Mouse (Mus musculus): Measurements from ENCODE around the gene Slc1a3.

Slc1a3 gene

GRCm38 (mm10) chr15:8659483-8659971, 51.0 kb downstream of the Slc1a3 start:
- DNase-seq (ENCODE audit: low spot score in 2 of 2) = no peak

- no peak for DNase-seq (ENCODE audit: low spot score in 2 of 2)
These were observed 52.2 kb downstream of the Slc1a3 start for GRCm38 (mm10) chr15:8658086-8658980.

- no peak for DNase-seq (ENCODE audit: low spot score in 2 of 2)
These were observed 55.3 kb downstream of the Slc1a3 start for GRCm38 (mm10) chr15:8655251-8655650.

GRCm38 (mm10) chr15:8652637-8653036, 57.9 kb downstream of the Slc1a3 start:
- no peak for DNase-seq (ENCODE audit: low spot score in 2 of 2)

GRCm38 (mm10) chr15:8643997-8644692, 66.4 kb downstream of the Slc1a3 start:
- DNase-seq (ENCODE audit: low spot score in 2 of 2) = no peak

- DNase-seq (ENCODE audit: low spot score in 2 of 2) = no peak
These were observed 70.7 kb downstream of the Slc1a3 start for GRCm38 (mm10) chr15:8639856-8640255.

GRCm38 (mm10) chr15:8638568-8639325, 71.8 kb downstream of the Slc1a3 start:
- DNase-seq (ENCODE audit: low spot score in 2 of 2) = no peak

GRCm38 (mm10) chr15:8637283-8637682, 73.3 kb downstream of the Slc1a3 start:
- no peak for DNase-seq (ENCODE audit: low spot score in 2 of 2)

GRCm38 (mm10) chr15:8635974-8636373, 74.6 kb downstream of the Slc1a3 start:
- no peak for DNase-seq (ENCODE audit: low spot score in 2 of 2)

GRCm38 (mm10) chr15:8634807-8635206, 75.8 kb downstream of the Slc1a3 start:
- DNase-seq (ENCODE audit: low spot score in 2 of 2) = no peak

- DNase-seq (ENCODE audit: low spot score in 2 of 2) = no peak
These were observed 76.2 kb downstream of the Slc1a3 start for GRCm38 (mm10) chr15:8634355-8634754.

- DNase-seq (ENCODE audit: low spot score in 2 of 2) = peak; percentile 65 to 66
These were observed 77.2 kb downstream of the Slc1a3 start for GRCm38 (mm10) chr15:8633375-8633774.

GRCm38 (mm10) chr15:8632361-8632760, 78.2 kb downstream of the Slc1a3 start:
- no peak for DNase-seq (ENCODE audit: low spot score in 2 of 2)

- DNase-seq (ENCODE audit: low spot score in 2 of 2) = peak; percentile 74 to 82
These were observed 81.2 kb downstream of the Slc1a3 start for GRCm38 (mm10) chr15:8629317-8629831.

- DNase-seq (ENCODE audit: low spot score in 2 of 2) = no peak
These were observed 82.4 kb downstream of the Slc1a3 start for GRCm38 (mm10) chr15:8628150-8628549.

GRCm38 (mm10) chr15:8627097-8627537, 83.4 kb downstream of the Slc1a3 start:
- peak; percentile 79 to 88 for DNase-seq (ENCODE audit: low spot score in 2 of 2)

- DNase-seq (ENCODE audit: low spot score in 2 of 2) = peak; percentile 45 to 50
These were observed 85.2 kb downstream of the Slc1a3 start for GRCm38 (mm10) chr15:8625370-8625769.

GRCm38 (mm10) chr15:8623879-8624278, 86.7 kb downstream of the Slc1a3 start:
- DNase-seq (ENCODE audit: low spot score in 2 of 2) = peak in 1 of 2 experiments; percentile 19

- no peak for DNase-seq (ENCODE audit: low spot score in 2 of 2)
These were observed 91.0 kb downstream of the Slc1a3 start for GRCm38 (mm10) chr15:8619479-8620026.

GRCm38 (mm10) chr15:8616290-8616689, 94.3 kb downstream of the Slc1a3 start:
- DNase-seq (ENCODE audit: low spot score in 2 of 2) = no peak

GRCm38 (mm10) chr15:8615511-8616224, 94.9 kb downstream of the Slc1a3 start:
- no peak for DNase-seq (ENCODE audit: low spot score in 2 of 2)

Data from right cerebral cortex, adult 2 months (tissue).